Comparison of ENCODE assay signal across 7 mouse cellular contexts in genomic region chr2:3712369-3713042, GRCm38 (mm10).
DNase-seq lines count a peak whose midpoint lies in the region; ATAC-seq and TF ChIP-seq lines count a peak whose summit lies in the region.

No protein-coding gene starts in this region.

- no peak for TF ChIP-seq CTCF in kidney, postnatal 0 days (IDR thresholded peaks at IDR 0.05; ENCODE audit: low read depth)
- no peak for TF ChIP-seq CTCF in thymus, adult 2 months (IDR thresholded peaks at IDR 0.05; ENCODE audit: borderline replicate concordance, control insufficient read depth, extremely low read depth, insufficient read depth, low read length, poor library complexity)

- H3K36me3 ChIP-seq in kidney, postnatal 0 days (ENCODE audit: insufficient read depth, low read length), result no peaks in the 10 kb centered on the region
- H3K36me3 ChIP-seq in forebrain, embryonic 13.5 days (ENCODE audit: poor library complexity, severe bottlenecking), result no peaks in the 10 kb centered on the region
- no peaks in the 10 kb centered on the region for H3K36me3 ChIP-seq in midbrain, embryonic 14.5 days (ENCODE audit: control insufficient read depth, insufficient read depth, low read length)
- no peaks in the 10 kb centered on the region for H3K36me3 ChIP-seq in thymus, adult 2 months (ENCODE audit: control insufficient read depth, insufficient read depth, low read length)

- 39% methylated on average over 3 of the region's 3 CpGs for WGBS in kidney, postnatal 0 days
- 61% methylated on average over 3 of the region's 3 CpGs for WGBS in forebrain, embryonic 13.5 days
- 74% methylated on average over 3 of the region's 3 CpGs for WGBS in midbrain, embryonic 14.5 days
- WGBS in thymus, adult 2 months, result 66% methylated on average over 3 of the region's 3 CpGs

- no peak; the same call in 1 of the 2 replicates for ATAC-seq in kidney, postnatal 0 days (replicated peaks; ENCODE audit: low FRiP score, low read depth)
- 0 out of 2 replicates have a peak, but pooled peaks have one; percentile 7 for ATAC-seq in forebrain, embryonic 13.5 days
- ATAC-seq in midbrain, embryonic 14.5 days (ENCODE audit: low FRiP score, low TSS enrichment), result no peak; the same call in 1 of the 2 replicates

- peak; percentile 51 for DNase-seq in kidney, postnatal 0 days (ENCODE audit: low spot score)
- DNase-seq in kidney, adult 9 months, result no peak
- peak; percentile 87 for DNase-seq in R1 (ENCODE audit: low read depth, low spot score)
- no peak for DNase-seq in midbrain, embryonic 14.5 days
- no peak for DNase-seq in c-Kit-positive CD71-positive TER-119-positive erythroid progenitor cells, embryonic 14.5 days (ENCODE audit: low spot score)
- no peak for DNase-seq in thymus, adult 2 months

- no peaks in the 10 kb centered on the region for H3K9me3 ChIP-seq in kidney, postnatal 0 days (replicated peaks; ENCODE audit: low read length)
- no peaks in the 10 kb centered on the region for H3K9me3 ChIP-seq in forebrain, embryonic 13.5 days (replicated peaks)
- no peaks in the 10 kb centered on the region for H3K9me3 ChIP-seq in midbrain, embryonic 14.5 days (ENCODE audit: control insufficient read depth, low read length)

- peak overlapping the region; percentile 67 for H3K4me2 ChIP-seq in kidney, postnatal 0 days (ENCODE audit: low read length)
- no peak overlapping the region for H3K4me2 ChIP-seq in forebrain, embryonic 13.5 days
- no peak overlapping the region for H3K4me2 ChIP-seq in midbrain, embryonic 14.5 days (ENCODE audit: low read length)

- H3K9ac ChIP-seq in kidney, postnatal 0 days (ENCODE audit: low read depth, low read length), result no peak overlapping the region
- H3K9ac ChIP-seq in forebrain, embryonic 13.5 days, result no peak overlapping the region
- no peak overlapping the region for H3K9ac ChIP-seq in midbrain, embryonic 14.5 days (replicated peaks; ENCODE audit: low read length)

- H3K27me3 ChIP-seq in kidney, postnatal 0 days (ENCODE audit: insufficient read depth, low read length), result no peaks in the 10 kb centered on the region
- H3K27me3 ChIP-seq in forebrain, embryonic 13.5 days, result no peaks in the 10 kb centered on the region
- H3K27me3 ChIP-seq in midbrain, embryonic 14.5 days (ENCODE audit: control insufficient read depth, insufficient read depth, low read length), result no peaks in the 10 kb centered on the region
- no peaks in the 10 kb centered on the region for H3K27me3 ChIP-seq in thymus, adult 2 months (ENCODE audit: control insufficient read depth, insufficient read depth, low read length)

- H3K4me1 ChIP-seq in kidney, postnatal 0 days (replicated peaks; ENCODE audit: insufficient read depth, low read length), result peaks cover 21% of the 10 kb centered on the region
- H3K4me1 ChIP-seq in forebrain, embryonic 13.5 days, result peaks cover 34% of the 10 kb centered on the region
- peaks cover 21% of the 10 kb centered on the region for H3K4me1 ChIP-seq in midbrain, embryonic 14.5 days (ENCODE audit: control insufficient read depth, insufficient read depth, low read length)
- H3K4me1 ChIP-seq in thymus, adult 2 months (replicated peaks; ENCODE audit: control insufficient read depth, insufficient read depth, low read length), result peaks cover 27% of the 10 kb centered on the region

- TF ChIP-seq POLR2A in thymus, adult 2 months (IDR thresholded peaks at IDR 0.05; ENCODE audit: control insufficient read depth, extremely low read depth, insufficient read depth, low read length, poor library complexity), result no peak

- peak overlapping the region; percentile 74 for H3K27ac ChIP-seq in kidney, postnatal 0 days
- no peak overlapping the region for H3K27ac ChIP-seq in forebrain, embryonic 13.5 days
- no peak overlapping the region for H3K27ac ChIP-seq in midbrain, embryonic 14.5 days (replicated peaks; ENCODE audit: low read depth, low read length)
- no peak overlapping the region for H3K27ac ChIP-seq in thymus, adult 2 months (ENCODE audit: control insufficient read depth, insufficient read depth, low read length)

- H3K4me3 ChIP-seq in kidney, postnatal 0 days (replicated peaks; ENCODE audit: low read depth, low read length), result no peak overlapping the region
- no peak overlapping the region for H3K4me3 ChIP-seq in forebrain, embryonic 13.5 days
- H3K4me3 ChIP-seq in midbrain, embryonic 14.5 days (replicated peaks; ENCODE audit: low read depth, low read length), result peak overlapping the region; percentile 97; the same call in 1 of the 2 replicates
- no peak overlapping the region for H3K4me3 ChIP-seq in thymus, adult 2 months (ENCODE audit: control insufficient read depth, insufficient read depth, low read length)

Comparison
In these comparisons a context has a peak if more than half of its experiments do, and no peak if none do; other contexts are left out.
1. DNase-seq: peak in kidney, postnatal 0 days (single experiment) and R1 (single experiment); none in kidney, adult 9 months (single experiment), midbrain, embryonic 14.5 days (single experiment), c-Kit-positive CD71-positive TER-119-positive erythroid progenitor cells, embryonic 14.5 days (single experiment) and thymus, adult 2 months (single experiment).